Mouse (Mus musculus): ENCODE measurements around the gene 2410004P03Rik. TPM values are rescaled to one million over a fixed set of nuclear protein-coding genes. Genes with fewer than 3 reads are reported as not detected.

The 2410004P03Rik gene
- polyA plus RNA-seq (2012; ENCODE audit: low replicate concordance) = 0.39 and 0.86 TPM in 2 replicates

DNA sequence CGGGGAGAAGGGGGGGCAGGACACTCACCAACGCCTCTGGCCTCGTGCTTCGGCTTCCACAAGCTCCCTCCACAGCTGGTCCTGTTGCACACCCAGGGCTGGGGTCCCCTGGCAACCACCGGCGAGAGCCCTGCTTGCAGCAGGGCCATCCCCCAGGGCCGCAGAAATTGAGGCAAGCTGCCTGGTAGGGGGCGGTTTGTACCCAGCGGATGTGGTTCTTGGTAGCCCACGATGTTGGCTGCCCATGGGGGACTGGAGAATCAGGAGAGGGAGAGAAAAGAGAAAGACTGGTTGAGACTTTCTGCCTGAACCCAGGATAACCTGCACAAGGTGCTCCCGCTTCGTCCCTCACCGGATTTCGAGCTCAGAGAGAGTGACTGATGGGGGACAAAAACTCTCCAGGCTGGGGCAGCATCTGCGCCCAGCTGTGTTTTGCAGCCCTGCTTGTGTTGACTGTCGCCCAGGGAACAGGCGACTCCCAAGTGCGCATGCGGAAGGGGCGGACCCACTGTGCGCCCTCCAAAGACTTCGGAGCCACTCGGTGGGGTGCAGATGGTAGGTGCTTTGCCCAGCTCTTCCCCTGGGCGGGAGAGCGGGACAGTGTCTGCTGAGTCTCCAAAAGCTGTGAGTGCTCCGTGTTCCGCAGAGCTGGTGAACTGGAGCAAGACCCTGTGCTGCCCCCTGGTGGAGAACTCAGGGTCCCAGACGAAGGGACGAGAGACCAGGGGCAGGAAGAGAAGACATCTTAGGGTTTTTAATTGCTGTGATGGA lies at the start of gene 2410004P03Rik:
2410004P03Rik (minus strand) TSS at position 628 of the 771 bp plus-strand sequence.

DNA sequence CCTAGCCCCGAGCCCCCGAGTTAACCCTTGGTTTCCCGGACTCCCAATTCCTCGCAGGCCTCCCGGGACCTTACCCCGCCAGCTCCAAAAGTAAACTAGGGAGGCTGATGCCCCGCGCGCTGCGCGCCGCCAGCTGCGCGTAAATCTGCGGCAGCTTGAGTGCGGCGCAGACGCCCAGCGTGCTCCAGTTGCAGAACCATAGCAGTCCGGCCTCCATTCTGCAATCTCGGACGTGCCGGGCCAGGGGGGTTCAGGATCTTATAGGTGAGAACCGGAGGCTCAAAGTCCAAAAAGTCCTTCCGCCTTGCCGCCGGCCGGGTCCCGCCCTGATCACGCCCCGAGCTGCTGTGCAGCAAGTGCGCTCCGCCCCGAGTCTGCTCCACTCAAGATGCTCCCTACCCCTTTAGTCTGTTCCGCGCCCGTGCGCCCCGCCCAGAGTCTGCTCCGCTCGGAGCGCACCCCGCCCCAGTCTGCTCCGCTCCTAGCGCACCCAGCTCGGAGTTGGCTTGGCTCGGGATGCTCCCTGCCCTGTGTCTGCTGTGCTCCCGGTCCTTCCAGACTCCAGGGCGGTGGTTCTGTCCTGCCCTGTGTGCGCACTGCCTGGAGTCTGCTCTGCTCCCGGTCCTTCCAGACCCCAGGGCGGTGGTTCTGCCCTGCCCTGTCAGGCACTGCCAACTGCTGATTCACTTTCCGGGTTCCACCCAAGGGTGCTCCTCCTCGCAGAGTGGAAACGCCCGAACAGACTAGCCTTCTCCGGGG lies 11.6 kb downstream of the 2410004P03Rik start, which contains the start of gene Pqlc3:
Pqlc3 (minus strand) TSS at position 670 of the 759 bp plus-strand sequence.

Other genes with a start within 250 kb of the 2410004P03Rik start
- 0.07 and 0.08 TPM in 2 replicates for gene Greb1, start 210.8 kb downstream of the 2410004P03Rik start, polyA plus RNA-seq (2012; ENCODE audit: low replicate concordance)
- 3.3 and 5.7 TPM in 2 replicates for gene E2f6, start 200.8 kb downstream of the 2410004P03Rik start, polyA plus RNA-seq (2012; ENCODE audit: low replicate concordance)
- gene Rock2, start 116.8 kb downstream of the 2410004P03Rik start, polyA plus RNA-seq (2012; ENCODE audit: low replicate concordance) = 3.3 and 3.8 TPM in 2 replicates
- 19.2 and 79.9 TPM in 2 replicates for gene Pqlc3, start 11.3 kb downstream of the 2410004P03Rik start, polyA plus RNA-seq (2012; ENCODE audit: low replicate concordance)
- gene Kcnf1, start 165.2 kb upstream of the 2410004P03Rik start, polyA plus RNA-seq (2012; ENCODE audit: low replicate concordance) = 0.49 and 0.57 TPM in 2 replicates

All from hematopoietic multipotent progenitor cell, adult 10-12 weeks (in vitro differentiated cells).